Mouse (Mus musculus): Measurements from ENCODE around the gene Spag4.

Spag4 gene

GRCm38 (mm10) chr2:156065099-156066041 lies at the start of gene Spag4:
Gene Spag4 (plus strand): TSS chr2:156065175.
- peak; percentile 67 to 74 for DNase-seq

GRCm38 (mm10) chr2:156018106-156018505 lies 46.9 kb upstream of the Spag4 start:
- DNase-seq, result no peak

- DNase-seq, result no peak
Observed at GRCm38 (mm10) chr2:156021219-156021618, 43.8 kb upstream of the Spag4 start.

- no peak for DNase-seq
Observed at GRCm38 (mm10) chr2:156021765-156022164, 43.2 kb upstream of the Spag4 start.

GRCm38 (mm10) chr2:156025482-156025881 lies 39.5 kb upstream of the Spag4 start:
- no peak for DNase-seq

GRCm38 (mm10) chr2:156039390-156039789 lies 25.6 kb upstream of the Spag4 start:
- no peak for DNase-seq

- no peak for DNase-seq
Observed at GRCm38 (mm10) chr2:156042903-156043302, 22.1 kb upstream of the Spag4 start.

- DNase-seq, result peak; percentile 36 to 44
Observed at GRCm38 (mm10) chr2:156047929-156048328, 17.0 kb upstream of the Spag4 start.

GRCm38 (mm10) chr2:156052816-156053215 lies 12.2 kb upstream of the Spag4 start, which contains the start of gene Fer1l4:
Gene Fer1l4 (minus strand): TSS chr2:156052947.
- peak; percentile 36 to 51 for DNase-seq

GRCm38 (mm10) chr2:156066126-156066525 lies 1.2 kb downstream of the Spag4 start:
- no peak for DNase-seq

GRCm38 (mm10) chr2:156067916-156068315 lies 2.9 kb downstream of the Spag4 start:
- no peak for DNase-seq

- DNase-seq, result no peak
Observed at GRCm38 (mm10) chr2:156071236-156071635, 6.3 kb downstream of the Spag4 start.

GRCm38 (mm10) chr2:156073725-156074124 lies 8.8 kb downstream of the Spag4 start:
- DNase-seq, result peak in 1 of 2 experiments; percentile 24

GRCm38 (mm10) chr2:156077461-156077860 lies 12.5 kb downstream of the Spag4 start:
- DNase-seq, result no peak

- DNase-seq, result no peak
Observed at GRCm38 (mm10) chr2:156078421-156079182, 13.6 kb downstream of the Spag4 start.

GRCm38 (mm10) chr2:156079183-156079560 lies 14.2 kb downstream of the Spag4 start:
- DNase-seq, result no peak

- DNase-seq, result no peak
Observed at GRCm38 (mm10) chr2:156079674-156080073, 14.7 kb downstream of the Spag4 start.

GRCm38 (mm10) chr2:156080391-156080790 lies 15.4 kb downstream of the Spag4 start:
- DNase-seq, result no peak

- no peak for DNase-seq
Observed at GRCm38 (mm10) chr2:156084541-156084940, 19.6 kb downstream of the Spag4 start.

- no peak for DNase-seq
Observed at GRCm38 (mm10) chr2:156087391-156088110, 22.6 kb downstream of the Spag4 start.

GRCm38 (mm10) chr2:156089799-156090198 lies 24.8 kb downstream of the Spag4 start:
- no peak for DNase-seq

- peak in 1 of 2 experiments; percentile 12 for DNase-seq
Observed at GRCm38 (mm10) chr2:156091926-156092325, 27.0 kb downstream of the Spag4 start.

Data from lung, adult 18-20 months (tissue).